Mouse (Mus musculus) thymus, postnatal 25 days (tissue): Measurements from ENCODE around the gene Hip1.

Experiments used
- DNase-seq: peaks from one replicate; pipeline ENCODE4 v3.0.0; 2022

Gene Hip1

DNA sequence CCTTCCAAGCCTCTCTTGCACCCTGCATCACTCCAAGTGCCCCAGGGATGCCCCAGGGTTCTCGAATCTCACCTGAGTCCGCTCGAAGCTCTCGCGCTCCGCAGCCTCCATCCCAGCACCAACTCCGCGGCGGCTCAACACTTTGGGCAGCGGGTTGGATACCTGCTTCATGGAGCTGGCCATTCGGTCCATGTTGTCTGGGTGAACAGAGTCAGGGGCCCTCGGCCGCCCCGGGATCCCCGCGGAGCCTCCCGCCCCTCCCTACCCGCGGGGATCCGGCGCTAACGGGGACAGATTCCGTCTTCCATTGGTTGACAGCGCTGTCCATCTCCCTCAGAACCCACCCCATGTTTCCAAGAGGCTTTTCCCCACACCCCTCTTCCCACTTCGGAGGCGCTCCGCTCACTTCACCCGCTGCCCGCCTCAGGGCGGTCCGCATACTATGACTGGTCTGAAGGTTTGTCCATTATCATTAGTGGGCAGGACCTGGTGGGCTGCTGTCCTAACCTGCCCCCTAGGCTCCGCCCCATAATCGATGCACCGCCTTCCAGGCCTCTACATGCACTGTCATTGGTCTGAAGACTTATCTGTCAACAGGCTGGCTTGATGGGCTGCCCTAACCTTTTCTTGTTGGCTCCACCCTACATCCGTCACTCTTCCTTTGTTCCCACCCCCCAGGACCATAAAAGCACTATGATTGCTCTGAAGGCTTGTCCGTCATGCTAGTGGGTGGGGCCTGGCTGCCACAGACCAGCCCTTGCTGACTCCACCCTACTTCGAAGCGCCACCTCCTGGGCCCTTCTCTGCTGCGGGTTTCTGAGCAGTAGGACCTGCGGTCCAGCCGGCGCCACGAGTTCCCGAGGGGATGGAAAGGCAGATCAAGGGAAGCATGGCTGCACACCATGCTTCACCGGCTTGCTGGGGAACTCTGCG lies at the start of gene Hip1:
Gene Hip1 (minus strand): TSS at position 256 of the 933 bp plus-strand sequence.
- DNase-seq, result peak; percentile 99

DNA sequence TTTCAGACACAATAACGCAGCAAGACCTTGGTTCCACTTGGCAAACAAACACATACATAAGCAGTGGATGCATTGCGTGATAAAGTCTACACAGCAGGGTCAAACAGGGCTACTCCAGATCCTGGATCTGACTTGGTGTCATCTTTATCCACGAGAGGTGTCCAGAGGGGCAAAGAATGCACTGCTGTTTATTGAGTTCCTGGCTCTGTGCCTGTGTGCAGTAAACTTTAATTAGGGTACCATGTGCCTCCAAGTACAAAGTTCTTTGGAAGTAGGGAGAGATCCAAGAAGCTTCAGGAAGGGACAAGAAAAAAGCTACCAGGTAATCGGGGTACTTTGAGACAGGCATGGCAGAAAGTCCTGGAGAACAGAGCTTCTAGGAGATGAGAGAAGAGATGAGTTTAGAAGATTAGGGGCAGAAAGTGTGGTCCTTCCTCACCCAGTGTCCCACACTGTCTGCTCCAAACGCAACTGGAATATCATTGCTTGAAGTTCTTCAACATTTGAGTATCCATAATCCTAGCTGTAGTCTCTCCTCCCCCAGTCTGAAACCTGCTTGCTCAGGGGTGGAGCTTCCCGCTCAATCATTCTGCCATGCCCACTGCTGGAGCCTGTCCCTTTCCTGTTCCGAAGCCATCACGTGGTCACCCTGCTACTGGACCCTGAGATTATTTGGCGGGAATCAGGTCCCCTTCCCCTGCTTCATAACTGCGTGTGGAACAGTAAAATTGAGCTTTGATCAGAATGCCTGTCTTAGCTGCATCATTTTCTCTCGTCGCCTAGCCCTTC lies 45.3 kb upstream of the Hip1 start:
- no peak for DNase-seq

DNA sequence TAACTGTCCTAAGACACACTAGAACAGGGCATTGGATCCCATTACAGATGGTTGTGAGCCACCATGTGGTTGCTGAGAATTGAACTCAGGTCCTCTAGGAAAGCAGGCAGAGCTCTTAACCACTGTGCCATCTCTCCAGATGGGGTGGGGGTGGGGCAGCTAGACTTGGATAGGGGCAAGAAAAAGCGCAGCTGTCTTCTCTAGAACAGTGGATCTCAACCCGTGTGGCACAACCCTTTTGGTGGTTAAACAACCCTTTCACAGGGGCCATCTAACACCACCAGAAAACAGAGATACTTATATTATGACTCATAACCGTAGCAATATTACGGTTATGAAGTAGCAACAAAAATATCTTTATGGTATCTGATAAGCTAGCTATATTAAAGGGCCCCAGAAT lies 42.8 kb upstream of the Hip1 start:
- DNase-seq, result no peak

DNA sequence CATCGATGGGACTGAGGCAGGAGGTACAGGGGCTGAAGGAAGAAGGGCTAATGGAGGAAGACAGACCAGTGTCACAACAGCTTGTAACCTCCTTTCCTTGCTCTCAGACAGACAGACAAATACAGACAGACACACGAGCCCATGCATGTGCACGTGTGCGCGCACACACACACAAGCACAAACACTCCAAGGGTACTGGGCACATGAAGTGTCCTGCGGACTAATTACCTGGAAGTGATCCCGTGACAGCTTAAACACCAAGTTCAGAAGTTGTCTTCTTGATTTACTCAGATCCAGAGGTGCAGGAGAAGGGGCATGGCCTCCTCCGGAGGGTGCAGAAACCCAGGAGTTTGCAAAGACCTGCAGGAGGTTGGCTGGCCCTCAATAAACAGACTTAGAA lies 40.8 kb upstream of the Hip1 start:
- no peak for DNase-seq

DNA sequence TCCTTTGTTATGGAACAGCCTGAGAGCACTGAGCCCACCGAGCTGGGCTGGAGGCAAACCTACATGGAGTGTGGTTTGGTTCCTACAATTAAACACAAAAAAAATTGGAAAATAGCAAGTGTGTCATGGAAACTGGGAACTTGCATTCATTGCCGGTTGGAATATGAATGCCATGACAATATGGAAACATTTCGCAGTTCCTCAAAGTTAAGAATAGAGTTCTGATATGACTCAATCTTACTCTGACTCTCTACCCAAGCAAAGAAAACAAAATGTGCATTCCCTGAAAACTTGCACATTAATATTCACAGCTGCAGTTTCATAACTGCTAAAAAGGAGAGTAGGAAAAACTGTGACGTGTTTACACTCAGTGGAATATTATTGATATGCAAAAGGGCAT lies 37.4 kb upstream of the Hip1 start:
- no peak for DNase-seq

DNA sequence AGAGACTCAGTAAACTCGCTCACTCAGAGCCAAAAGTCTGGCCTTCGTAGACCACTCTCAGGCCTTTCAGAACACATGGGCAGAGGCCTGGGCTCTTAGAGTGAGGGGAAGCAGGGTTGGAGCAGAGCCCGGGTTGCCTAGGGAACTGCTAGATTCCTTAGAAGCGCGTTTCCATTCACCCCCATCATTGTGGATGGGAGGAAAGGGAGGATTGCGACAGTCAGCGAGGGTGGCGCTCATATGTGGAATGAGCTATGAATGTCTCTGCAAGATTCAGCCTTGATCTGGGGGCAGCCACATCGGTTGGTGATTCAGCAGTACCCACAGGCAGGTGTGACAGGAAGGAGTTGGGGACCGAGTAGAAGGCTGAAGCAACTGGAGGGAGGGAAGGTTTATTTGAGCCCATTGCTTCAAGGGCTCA lies 34.4 kb upstream of the Hip1 start:
- no peak for DNase-seq

DNA sequence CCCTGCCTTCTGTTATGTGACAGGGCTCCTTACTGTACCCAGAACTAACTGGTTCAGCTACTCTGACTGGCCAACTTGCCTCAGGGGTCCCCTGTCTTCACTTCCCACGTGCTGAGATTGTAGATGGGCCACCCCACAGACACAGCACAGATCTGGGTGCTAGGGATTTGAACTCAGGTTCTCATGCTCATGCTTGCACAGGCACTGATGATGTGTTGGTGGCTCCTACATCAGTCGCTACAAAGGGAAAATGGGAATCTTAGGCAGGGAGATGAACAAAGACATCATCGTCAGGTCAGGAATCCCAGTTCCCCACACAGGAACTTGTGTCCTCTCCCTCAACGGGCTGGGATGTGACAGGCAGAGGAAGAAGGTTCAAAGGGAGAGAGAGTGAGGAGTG lies 31.1 kb upstream of the Hip1 start:
- no peak for DNase-seq

DNA sequence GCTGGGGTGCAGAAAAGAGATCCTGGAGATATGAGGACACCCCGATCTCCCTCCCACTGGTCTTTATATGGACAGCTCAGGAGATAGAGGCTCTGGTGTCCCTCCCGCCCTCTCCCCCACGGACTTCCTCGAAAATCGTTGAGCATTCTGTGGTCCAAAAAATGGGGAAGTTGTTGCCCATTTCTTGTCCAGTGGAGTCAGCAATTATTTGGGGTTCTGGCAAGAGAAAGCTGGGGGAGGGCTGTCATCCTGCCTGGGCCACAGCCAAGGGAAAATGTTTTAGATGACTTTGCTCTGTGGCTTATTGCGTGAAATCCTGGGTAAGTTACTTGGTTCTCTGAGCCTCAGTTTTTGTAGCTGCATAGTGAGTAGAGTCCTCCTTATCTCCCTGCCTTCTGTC lies 28.1 kb upstream of the Hip1 start, which contains the start of gene Ccl24:
Gene Ccl24 (minus strand): TSS at position 44 of the 400 bp plus-strand sequence.
- DNase-seq, result no peak

DNA sequence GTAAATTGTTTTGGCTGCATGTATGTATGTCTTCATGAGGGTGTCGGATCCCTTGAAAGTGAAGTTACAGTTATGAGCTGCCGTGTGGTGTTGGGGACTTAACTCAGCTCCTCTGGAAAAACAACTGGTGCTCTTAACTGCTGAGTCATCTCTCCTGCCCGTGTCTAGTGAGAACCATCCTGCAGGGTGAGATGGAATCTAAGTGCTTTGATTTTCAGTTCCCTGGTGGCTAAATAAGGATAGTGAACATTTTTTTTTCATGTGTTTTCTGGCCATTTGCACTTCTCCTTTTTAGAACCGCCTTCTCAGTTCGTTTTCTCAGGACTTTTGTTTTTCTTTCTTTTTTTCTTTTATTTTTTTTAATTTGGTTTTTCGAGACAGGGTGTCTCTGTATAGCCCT lies 23.8 kb upstream of the Hip1 start:
- no peak for DNase-seq

DNA sequence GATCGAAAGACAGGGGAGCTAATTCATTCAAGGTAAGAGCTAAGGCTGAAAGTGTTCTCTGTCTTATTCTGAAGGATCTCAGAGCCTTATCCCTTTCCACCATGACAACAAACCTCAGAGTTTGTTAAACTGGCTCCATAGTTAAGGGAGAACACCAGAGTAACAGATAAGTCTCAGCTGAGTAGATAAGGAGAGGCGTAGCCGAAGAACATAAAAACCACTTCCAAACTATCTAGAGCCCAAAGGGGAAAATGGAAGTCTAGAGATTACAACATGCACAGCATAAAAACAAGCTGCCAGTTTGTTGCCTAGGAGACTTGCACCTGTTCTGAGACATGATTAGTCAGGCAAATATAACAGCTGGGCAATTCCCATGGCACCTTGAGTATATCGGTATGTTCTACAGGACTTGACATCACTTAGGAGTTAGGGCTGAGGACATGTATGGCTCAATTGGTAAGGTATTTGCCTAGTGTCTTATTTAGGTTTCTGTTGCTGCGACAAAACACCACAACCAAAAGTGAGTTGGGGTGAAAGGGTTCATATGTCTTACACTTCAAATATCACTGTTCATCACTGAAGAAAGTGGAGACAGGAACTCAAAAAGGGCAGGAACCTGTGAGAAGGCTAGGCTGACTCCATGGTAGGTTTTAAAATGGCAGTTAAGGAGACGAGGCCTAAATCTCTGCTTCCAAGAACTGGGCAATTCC lies 22.8 kb upstream of the Hip1 start:
- no peak for DNase-seq

DNA sequence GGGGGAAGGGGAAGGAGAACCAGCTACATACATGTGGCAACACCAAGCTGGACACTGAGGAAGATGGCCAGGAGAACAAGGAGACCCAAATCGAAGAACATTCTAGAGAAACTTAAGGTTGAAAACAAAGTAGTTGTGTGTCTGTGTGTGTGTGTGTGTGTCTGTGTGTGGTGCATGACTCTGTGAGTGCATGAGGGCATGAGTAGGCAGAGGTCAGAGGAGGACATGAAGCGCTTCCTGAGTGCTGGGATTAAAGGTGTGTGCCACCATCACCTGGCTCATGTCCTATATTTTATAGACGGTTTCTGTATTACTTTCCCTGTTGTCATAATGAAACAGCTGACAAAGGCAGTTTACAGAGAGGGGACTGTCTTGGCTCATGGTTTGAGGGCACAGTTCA lies 18.5 kb upstream of the Hip1 start, which contains the start of gene Ccl26:
Gene Ccl26 (minus strand): TSS at position 101 of the 400 bp plus-strand sequence.
- DNase-seq, result no peak

DNA sequence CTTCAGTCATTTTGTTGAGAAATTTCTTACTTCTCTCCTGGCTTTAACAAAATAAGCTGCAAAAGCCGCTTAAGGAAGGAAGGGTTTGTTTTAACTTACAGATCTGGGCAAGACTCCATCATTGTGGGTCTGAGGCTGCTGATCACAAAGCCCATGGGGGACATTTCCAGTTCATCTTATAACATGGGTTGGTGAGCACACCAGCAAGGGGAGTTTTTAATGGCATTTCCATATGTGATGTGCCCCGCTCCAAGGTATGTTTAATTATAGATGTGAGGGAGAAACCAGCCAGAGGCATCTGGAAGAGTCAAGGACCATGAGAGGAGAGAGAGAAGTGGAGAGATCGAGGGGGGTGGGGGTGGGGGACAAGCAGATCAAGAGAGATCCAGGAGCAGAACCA lies 12.8 kb upstream of the Hip1 start:
- DNase-seq, result no peak

DNA sequence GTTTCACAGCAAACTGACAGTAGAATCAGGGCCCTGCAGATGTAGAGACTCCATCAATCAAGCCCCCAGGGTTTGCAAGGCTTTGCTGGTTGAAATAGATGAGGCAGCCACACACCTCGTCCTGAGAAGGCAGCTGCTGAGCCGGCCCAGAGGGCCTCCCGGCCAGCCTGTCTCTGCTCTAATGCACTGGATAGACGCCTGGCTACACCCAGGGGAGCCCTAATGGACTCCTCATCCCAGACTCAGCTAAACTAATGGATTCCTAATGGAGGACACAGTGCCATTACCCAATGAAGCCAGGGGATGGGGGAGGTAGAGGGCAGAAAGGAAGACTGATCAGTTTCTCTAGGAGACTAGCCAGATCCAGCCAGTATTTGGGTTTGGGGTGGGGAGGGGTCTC lies 12.1 kb upstream of the Hip1 start:
- DNase-seq, result no peak

DNA sequence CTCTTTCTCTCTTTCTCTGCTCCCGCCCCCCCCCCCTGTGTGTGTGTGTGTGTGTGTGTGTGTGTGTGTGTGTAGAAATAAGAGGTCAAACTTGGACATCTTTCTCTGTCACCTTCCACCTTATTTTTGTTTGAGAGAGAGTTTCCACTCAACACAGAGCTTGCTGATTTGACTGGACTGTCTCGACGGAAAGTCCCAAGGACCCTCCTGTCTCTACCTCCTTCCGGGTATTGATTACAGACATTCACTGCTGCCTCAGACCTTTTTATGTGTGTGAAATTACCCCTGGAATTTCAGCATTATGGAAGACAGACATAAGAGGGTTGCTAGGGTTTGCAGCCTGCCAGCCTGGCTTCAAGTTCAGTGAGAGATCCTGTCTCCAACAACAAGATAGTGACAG lies 11.3 kb upstream of the Hip1 start:
- no peak for DNase-seq

DNA sequence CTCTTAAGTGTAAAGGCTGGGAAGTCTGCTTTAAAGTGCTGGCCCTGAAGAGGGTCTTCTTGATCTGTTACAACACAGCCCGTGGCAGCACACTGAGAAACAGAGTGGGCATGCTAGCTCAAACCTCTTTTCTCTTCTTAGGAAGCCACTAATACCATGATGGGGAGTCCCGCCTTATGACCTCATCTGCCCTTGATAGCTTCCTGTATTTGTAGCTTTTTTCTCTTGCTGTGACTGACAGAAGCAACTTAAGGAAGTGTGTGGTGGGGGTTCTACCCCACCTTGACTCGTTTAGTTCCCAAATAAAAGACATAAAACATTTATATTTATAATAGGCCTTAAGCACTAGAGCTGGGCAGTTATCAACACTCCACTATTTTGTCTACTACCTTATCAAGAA lies 6.7 kb upstream of the Hip1 start:
- DNase-seq, result no peak

DNA sequence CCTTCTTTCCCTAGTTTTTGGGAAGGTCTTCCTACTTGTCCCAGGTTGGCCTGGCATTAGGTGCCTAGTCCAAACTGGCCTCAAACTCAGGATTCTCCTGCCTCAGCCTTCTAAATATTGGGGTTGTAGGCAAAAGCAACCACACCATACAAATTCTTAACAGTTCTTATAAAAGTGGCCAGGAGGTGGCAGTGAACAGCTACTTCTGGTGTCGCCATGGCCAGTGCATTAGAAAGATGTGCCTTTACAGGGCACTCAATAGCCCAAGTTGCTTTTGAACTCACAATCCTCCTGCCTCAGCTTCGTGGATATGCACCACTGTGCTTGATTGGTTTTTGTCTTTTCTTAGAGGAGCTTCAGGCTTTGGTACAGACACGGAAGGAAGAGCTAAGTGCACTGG lies 6.0 kb upstream of the Hip1 start:
- DNase-seq, result no peak

DNA sequence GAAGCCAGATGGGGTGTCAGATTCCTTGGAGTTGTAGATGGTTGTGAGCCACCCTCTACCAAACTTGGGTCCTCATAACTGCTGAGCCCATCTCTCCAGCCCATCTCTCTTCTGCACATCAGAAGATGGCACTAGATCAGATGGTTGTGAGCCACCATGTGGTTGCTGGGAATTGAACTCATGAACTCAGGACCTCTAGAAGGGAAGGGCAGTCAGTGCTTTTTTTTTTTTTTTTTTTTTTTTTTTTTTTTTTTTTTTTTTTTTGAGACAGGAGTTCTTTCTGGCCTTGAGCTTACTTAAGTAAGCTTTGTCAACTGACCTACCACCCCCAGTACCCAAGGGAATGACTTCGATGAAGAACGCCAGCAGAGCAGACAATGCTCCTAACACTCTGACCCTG lies 3.1 kb upstream of the Hip1 start:
- DNase-seq, result no peak

DNA sequence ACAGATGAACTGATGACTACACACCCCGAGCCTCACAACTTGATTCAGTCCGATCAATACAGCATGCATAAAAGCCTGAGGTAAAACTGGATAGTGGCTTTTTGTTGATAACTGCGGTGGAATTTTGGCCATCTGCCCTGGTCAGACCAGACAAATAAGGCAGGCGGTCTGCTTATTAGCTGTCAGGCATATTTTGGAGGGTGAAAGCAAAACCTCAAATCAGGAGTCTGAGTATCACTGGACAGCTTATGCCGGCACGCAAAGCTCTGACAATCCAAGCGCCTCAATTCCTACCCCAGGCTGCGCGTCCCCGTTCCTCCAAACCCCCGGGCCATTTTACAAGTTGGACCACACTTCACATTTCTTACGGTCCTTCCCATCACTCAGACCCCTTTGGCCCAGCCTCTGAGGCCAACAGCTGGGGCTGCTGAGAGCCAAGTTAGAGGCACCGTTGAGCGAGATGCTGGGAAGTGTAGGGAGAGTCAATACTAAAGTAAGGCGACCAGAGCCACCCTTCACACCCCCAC lies 825 bp downstream of the Hip1 start:
- no peak for DNase-seq

DNA sequence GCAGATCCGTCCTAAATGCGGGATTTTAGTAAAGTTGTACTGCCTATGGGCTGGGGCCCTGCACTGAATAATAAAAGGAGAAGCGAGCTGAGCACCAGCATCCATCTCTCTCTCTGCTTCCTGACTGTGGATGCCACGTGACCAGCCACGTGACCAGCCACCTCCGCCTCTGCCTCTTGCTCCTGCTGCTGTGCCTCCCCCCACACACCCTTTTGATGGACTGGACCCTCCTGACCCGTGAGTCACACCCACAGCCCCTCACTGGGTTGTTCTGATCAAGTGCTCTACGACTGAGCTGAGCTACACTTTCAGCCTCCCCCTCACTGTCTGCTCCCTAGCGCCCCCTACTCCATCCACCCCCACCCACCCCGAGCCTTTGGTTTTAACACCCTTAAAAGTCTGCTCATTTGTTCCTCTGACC lies 7.1 kb downstream of the Hip1 start:
- DNase-seq, result peak; percentile 27

DNA sequence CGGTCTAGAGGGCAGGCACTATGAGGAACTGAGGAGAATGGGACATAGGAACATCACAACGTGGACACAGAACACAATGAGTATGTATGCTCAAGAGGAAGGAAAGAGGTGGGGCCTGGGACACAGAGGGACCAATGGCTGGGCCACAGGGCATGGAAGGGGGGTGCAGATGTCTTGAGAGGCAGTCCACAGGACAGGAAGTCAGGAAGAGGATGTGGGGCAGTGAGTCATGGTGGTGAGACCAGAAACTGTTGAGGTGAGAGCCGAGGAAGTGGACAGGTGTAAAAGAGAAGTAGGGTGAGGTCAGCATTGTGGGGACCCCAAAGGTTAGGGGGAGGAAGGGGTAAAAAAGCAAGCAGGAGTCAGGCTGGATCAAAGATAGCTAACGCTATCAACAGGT lies 7.6 kb downstream of the Hip1 start:
- peak; percentile 22 for DNase-seq

DNA sequence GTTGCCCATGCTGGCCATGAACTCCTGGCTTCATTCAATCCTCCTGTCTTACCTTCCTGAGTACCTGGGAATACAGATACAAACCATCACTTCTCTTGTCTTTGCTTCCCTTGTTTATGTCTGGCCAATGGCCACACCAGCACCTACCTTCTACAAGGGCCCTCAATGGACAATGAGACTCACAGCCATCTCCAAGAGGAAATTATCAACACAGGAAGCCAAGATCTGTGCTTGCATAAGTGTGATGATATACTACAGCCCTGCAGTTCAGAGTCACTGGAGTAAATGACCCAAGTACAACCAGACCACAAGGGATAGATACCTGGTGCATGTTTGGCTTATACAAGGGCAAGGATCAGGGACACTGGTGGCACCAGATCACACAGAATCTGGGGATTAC lies 9.1 kb downstream of the Hip1 start:
- DNase-seq, result no peak

DNA sequence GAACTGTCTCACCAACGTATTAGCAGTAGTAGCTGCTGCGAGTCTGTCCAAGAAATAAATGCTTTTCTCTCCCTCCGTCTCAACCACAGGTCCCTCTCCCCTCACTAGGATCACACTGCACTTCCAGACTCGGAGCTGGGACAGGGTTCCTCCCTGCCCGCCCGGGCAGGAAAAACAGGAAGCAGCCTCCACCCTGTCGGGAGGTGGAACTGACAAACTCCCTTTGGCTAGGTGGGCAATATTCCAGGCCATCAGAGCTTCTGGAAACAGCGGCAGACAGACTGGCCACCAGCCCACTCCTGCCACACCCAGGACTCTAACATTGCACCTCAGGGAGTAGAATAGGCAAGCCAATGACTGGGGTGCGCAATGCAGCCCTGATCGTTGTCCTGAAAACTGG lies 11.5 kb downstream of the Hip1 start:
- DNase-seq, result no peak

DNA sequence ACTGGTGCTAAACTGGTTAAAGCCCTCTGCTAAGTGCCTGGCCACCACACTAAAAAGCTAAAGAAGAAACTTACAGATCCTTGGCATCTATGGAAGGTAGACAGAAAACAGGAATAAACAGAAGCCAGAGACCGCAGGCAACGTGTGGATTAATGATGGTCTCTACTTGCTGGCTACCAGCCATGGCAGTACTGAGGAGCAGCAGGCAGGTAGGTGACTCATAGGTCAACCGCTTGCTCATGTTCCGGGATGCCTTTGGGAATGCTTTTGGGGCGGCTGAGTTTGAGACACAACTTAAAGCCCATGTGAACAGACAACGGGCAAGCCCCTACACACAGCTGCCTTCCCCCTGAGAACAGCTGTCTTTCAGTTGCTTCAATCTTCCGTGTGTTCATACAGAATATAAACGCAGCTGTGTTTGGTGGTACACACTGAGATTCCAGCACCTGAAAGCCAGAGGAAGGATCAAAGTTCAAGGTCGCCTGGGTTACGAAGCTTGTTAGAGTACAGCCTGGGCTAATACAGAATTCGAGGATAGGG lies 13.5 kb downstream of the Hip1 start:
- no peak for DNase-seq
